Mouse (Mus musculus) CH12.LX (cell line): Measurements from ENCODE around the gene Srms.

Source experiments
- CTCF ChIP-seq, 2 experiments: IDR thresholded peaks in 1 of 2; conservative IDR thresholded peaks in 1 of 2; 2 replicates each; pipeline ENCODE4 v1.5.1; 2011 to 2012; ENCODE audit warnings: low read depth in 2 of 2, low read length in 2 of 2, improper control_type of control experiment in 1 of 2, inconsistent platforms in 1 of 2, mild to moderate bottlenecking in 1 of 2, moderate library complexity in 1 of 2
- ELF1 ChIP-seq: IDR thresholded peaks from 2 replicates; pipeline ENCODE4 v1.6.1; 2014; ENCODE audit warnings: low read depth, mild to moderate bottlenecking, inconsistent platforms, low read length, improper control_type of control experiment
- JUN ChIP-seq: IDR thresholded peaks from 2 replicates; pipeline ENCODE4 v1.6.1; 2011; ENCODE audit warnings: low read depth, mild to moderate bottlenecking, low read length, improper control_type of control experiment, moderate library complexity; ENCODE audit not compliant: insufficient read depth
- KAT2A ChIP-seq: IDR thresholded peaks from 2 replicates; pipeline ENCODE4 v1.6.1; 2012; ENCODE audit warnings: low read length, improper control_type of control experiment, inconsistent platforms; ENCODE audit not compliant: insufficient replicate concordance
- POLR2A ChIP-seq: IDR thresholded peaks from 2 replicates; pipeline ENCODE4 v1.6.1; 2011; ENCODE audit warnings: low read depth, mild to moderate bottlenecking, improper control_type of control experiment, low read length
- POLR2AphosphoS2 ChIP-seq: IDR thresholded peaks from 2 replicates; pipeline ENCODE4 v1.6.1; 2011; ENCODE audit warnings: low read depth, low read length, improper control_type of control experiment
- RAD21 ChIP-seq: IDR thresholded peaks from 2 replicates; pipeline ENCODE4 v1.6.1; 2011; ENCODE audit warnings: low read depth, mild to moderate bottlenecking, low read length, improper control_type of control experiment, moderate library complexity
- ZC3H11A ChIP-seq: IDR thresholded peaks from 2 replicates; pipeline ENCODE4 v1.6.1; 2012; ENCODE audit warnings: low read depth, mild to moderate bottlenecking, inconsistent platforms, low read length, improper control_type of control experiment

- TF ChIP-seq CTCF (conservative IDR thresholded peaks at IDR 0.05 in 1 of 2, IDR thresholded peaks at IDR 0.05 in 1 of 2; ENCODE audit: low read depth in 2 of 2, low read length in 2 of 2) (no peak), ELF1 (no peak), RAD21 (no peak), ZC3H11A (no peak), POLR2AphosphoS2 (no peak), POLR2A (no peak), JUN (no peak), KAT2A (no peak)
Observed at GRCm38 (mm10) chr2:181178471-181178870, 34.5 kb downstream of the Srms start.
